Mouse (Mus musculus) embryonic facial prominence, embryonic 10.5 days (tissue): ENCODE measurements around the gene Adgra3. TPM values are rescaled to one million over a fixed set of nuclear protein-coding genes. Genes with fewer than 3 reads are reported as not detected.

Experiments
- DNase-seq: peaks from one replicate; pipeline ENCODE4 v3.0.0-alpha.2; 2017; ENCODE audit warnings: low spot score
- H3K27ac ChIP-seq: fragments of 300-500 bp; sonication (generic); replicated peaks from 2 replicates; pipeline ENCODE4 v1.5.1; 2016; ENCODE audit warnings: mild to moderate bottlenecking
- H3K27me3 ChIP-seq: fragments of 300-500 bp; sonication (generic); replicated peaks from 2 replicates; pipeline ENCODE4 v1.6.1; 2016; ENCODE audit warnings: low read depth, mild to moderate bottlenecking; ENCODE audit not compliant: poor library complexity, severe bottlenecking
- H3K36me3 ChIP-seq: fragments of 300-500 bp; sonication (generic); replicated peaks from 2 replicates; pipeline ENCODE4 v1.6.1; 2016; ENCODE audit warnings: mild to moderate bottlenecking, moderate library complexity
- H3K4me1 ChIP-seq: fragments of 300-500 bp; sonication (generic); 2 replicates; pipeline ENCODE4 v1.6.1; 2016
- H3K4me3 ChIP-seq: fragments of 300-500 bp; sonication (generic); 2 replicates; pipeline ENCODE4 v1.5.1; 2016; ENCODE audit warnings: mild to moderate bottlenecking, moderate library complexity
- H3K9me3 ChIP-seq: fragments of 300-500 bp; sonication (generic); 2 replicates; pipeline ENCODE4 v1.6.1; 2016; ENCODE audit warnings: mild to moderate bottlenecking
- WGBS: fragments of 180-500 bp; shearing (Covaris S2); methylation state at CpG from one replicate; pipeline ENCODE4 v1.1.7; 2016; 5-methylcytosine and 5-hydroxymethylcytosine counted together
- polyA plus RNA-seq: library from polyadenylated mRNA; unstranded; fragments of >200 nt; fragmentation: Nextera tagmentation; extraction: Ambion mirVana; gene quantifications from 2 replicates; pipeline ENCODE4 v1.2.1, GENCODE M21; 2016

Adgra3 gene
- 42.8 and 45.7 TPM in 2 replicates for polyA plus RNA-seq

- peak within 1 kb of the TSS; percentile 100 for H3K27ac ChIP-seq
- H3K36me3 ChIP-seq: peaks cover 9% of the 10 kb centered on the region
- no peaks in the 10 kb centered on the region for H3K9me3 ChIP-seq
- WGBS: under 1% methylated on average over 113 of the region's 113 CpGs
- H3K4me1 ChIP-seq: peaks cover 31% of the 10 kb centered on the region
- peak; percentile 91 for DNase-seq
- H3K4me3 ChIP-seq: peak within 1 kb of the TSS; percentile 94
- H3K27me3 ChIP-seq: no peaks in the 10 kb centered on the region
Measured at GRCm38 (mm10) chr5:50058421-50059286, at the start of gene Adgra3. Gene Adgra3, minus strand, starts transcription at chr5:50059006.

GRCm38 (mm10) chr5:50083441-50083840 lies 24.6 kb upstream of the Adgra3 start:
- Histone ChIP-seq H3K36me3 (no peaks in the 10 kb centered on the region), H3K9me3 (no peaks in the 10 kb centered on the region), H3K27me3 (no peaks in the 10 kb centered on the region), H3K4me1 (peaks cover 4% of the 10 kb centered on the region; the same call in 1 of the 2 replicates), H3K4me3 (no peak overlapping the region), H3K27ac (no peak overlapping the region)
- peak; percentile 37 for DNase-seq
- 22% methylated on average over 1 of the region's 1 CpGs for WGBS

GRCm38 (mm10) chr5:50074245-50074644 lies 15.4 kb upstream of the Adgra3 start:
- Histone ChIP-seq H3K9me3 (peaks cover 5% of the 10 kb centered on the region; the same call in 1 of the 2 replicates), H3K27me3 (no peaks in the 10 kb centered on the region), H3K36me3 (no peaks in the 10 kb centered on the region), H3K27ac (no peak overlapping the region), H3K4me1 (no peaks in the 10 kb centered on the region), H3K4me3 (no peak overlapping the region)
- DNase-seq: no peak

- H3K36me3 ChIP-seq: no peaks in the 10 kb centered on the region
- 87% methylated on average over 3 of the region's 3 CpGs for WGBS
- no peak overlapping the region for H3K4me3 ChIP-seq
- no peak overlapping the region for H3K27ac ChIP-seq
- no peak for DNase-seq
- H3K4me1 ChIP-seq: peaks cover under 1% of the 10 kb centered on the region; the same call in 1 of the 2 replicates
- no peaks in the 10 kb centered on the region for H3K27me3 ChIP-seq
- H3K9me3 ChIP-seq: no peaks in the 10 kb centered on the region
Measured at GRCm38 (mm10) chr5:50064236-50064635, 5.4 kb upstream of the Adgra3 start.

- peak overlapping the region; percentile 94 for H3K4me3 ChIP-seq
- H3K27ac ChIP-seq: no peak overlapping the region; the same call in 1 of the 2 replicates
- no peaks in the 10 kb centered on the region for H3K9me3 ChIP-seq
- 84% methylated on average over 7 of the region's 7 CpGs for WGBS
- H3K36me3 ChIP-seq: no peaks in the 10 kb centered on the region
- no peaks in the 10 kb centered on the region for H3K27me3 ChIP-seq
- no peak for DNase-seq
- peaks cover 31% of the 10 kb centered on the region for H3K4me1 ChIP-seq
Measured at GRCm38 (mm10) chr5:50059586-50059985, 780 bp upstream of the Adgra3 start.

GRCm38 (mm10) chr5:50057612-50058420 lies 990 bp downstream of the Adgra3 start:
- WGBS: 2% methylated on average over 26 of the region's 26 CpGs
- H3K4me1 ChIP-seq: peaks cover 36% of the 10 kb centered on the region
- peak; percentile 40 for DNase-seq
- peak overlapping the region; percentile 94 for H3K4me3 ChIP-seq
- peak overlapping the region; percentile 100 for H3K27ac ChIP-seq
- peaks cover 14% of the 10 kb centered on the region for H3K36me3 ChIP-seq
- no peaks in the 10 kb centered on the region for H3K27me3 ChIP-seq
- no peaks in the 10 kb centered on the region for H3K9me3 ChIP-seq

GRCm38 (mm10) chr5:50052456-50052855 lies 6.3 kb downstream of the Adgra3 start:
- WGBS: 87% methylated on average over 4 of the region's 4 CpGs
- Histone ChIP-seq H3K4me3 (no peak overlapping the region), H3K27ac (no peak overlapping the region), H3K9me3 (no peaks in the 10 kb centered on the region), H3K36me3 (peaks cover 40% of the 10 kb centered on the region), H3K4me1 (peaks cover 64% of the 10 kb centered on the region), H3K27me3 (no peaks in the 10 kb centered on the region)
- no peak for DNase-seq

GRCm38 (mm10) chr5:50050668-50051425 lies 8.0 kb downstream of the Adgra3 start:
- peak overlapping the region; percentile 51; the same call in 1 of the 2 replicates for H3K27ac ChIP-seq
- H3K9me3 ChIP-seq: no peaks in the 10 kb centered on the region
- no peak overlapping the region for H3K4me3 ChIP-seq
- 66% methylated on average over 21 of the region's 21 CpGs for WGBS
- peaks cover 48% of the 10 kb centered on the region for H3K4me1 ChIP-seq
- no peaks in the 10 kb centered on the region for H3K27me3 ChIP-seq
- peaks cover 43% of the 10 kb centered on the region for H3K36me3 ChIP-seq
- no peak for DNase-seq

GRCm38 (mm10) chr5:50050037-50050436 lies 8.8 kb downstream of the Adgra3 start:
- Histone ChIP-seq H3K4me3 (no peak overlapping the region), H3K36me3 (peaks cover 43% of the 10 kb centered on the region), H3K27me3 (no peaks in the 10 kb centered on the region), H3K9me3 (no peaks in the 10 kb centered on the region), H3K27ac (no peak overlapping the region), H3K4me1 (peaks cover 40% of the 10 kb centered on the region)
- WGBS: 51% methylated on average over 3 of the region's 3 CpGs
- no peak for DNase-seq

GRCm38 (mm10) chr5:50049506-50049905 lies 9.3 kb downstream of the Adgra3 start:
- Histone ChIP-seq H3K4me3 (no peak overlapping the region), H3K27ac (peak overlapping the region; percentile 30; the same call in 1 of the 2 replicates), H3K4me1 (peaks cover 40% of the 10 kb centered on the region), H3K36me3 (peaks cover 42% of the 10 kb centered on the region), H3K9me3 (no peaks in the 10 kb centered on the region), H3K27me3 (no peaks in the 10 kb centered on the region)
- DNase-seq: no peak
- WGBS: 83% methylated on average over 8 of the region's 8 CpGs

GRCm38 (mm10) chr5:50048960-50049359 lies 9.8 kb downstream of the Adgra3 start:
- DNase-seq: no peak
- H3K9me3 ChIP-seq: no peaks in the 10 kb centered on the region
- H3K4me3 ChIP-seq: no peak overlapping the region
- 78% methylated on average over 7 of the region's 7 CpGs for WGBS
- no peaks in the 10 kb centered on the region for H3K27me3 ChIP-seq
- peaks cover 40% of the 10 kb centered on the region for H3K4me1 ChIP-seq
- H3K36me3 ChIP-seq: peaks cover 39% of the 10 kb centered on the region
- H3K27ac ChIP-seq: no peak overlapping the region

- Histone ChIP-seq H3K27ac (no peak overlapping the region), H3K9me3 (no peaks in the 10 kb centered on the region), H3K27me3 (no peaks in the 10 kb centered on the region), H3K4me3 (no peak overlapping the region), H3K4me1 (peaks cover 39% of the 10 kb centered on the region), H3K36me3 (peaks cover 33% of the 10 kb centered on the region)
- DNase-seq: no peak
- WGBS: 52% methylated on average over 5 of the region's 5 CpGs
Measured at GRCm38 (mm10) chr5:50048271-50048851, 10.4 kb downstream of the Adgra3 start.
